8 mouse cellular contexts compared by ENCODE assay signal in the genomic region with DNA sequence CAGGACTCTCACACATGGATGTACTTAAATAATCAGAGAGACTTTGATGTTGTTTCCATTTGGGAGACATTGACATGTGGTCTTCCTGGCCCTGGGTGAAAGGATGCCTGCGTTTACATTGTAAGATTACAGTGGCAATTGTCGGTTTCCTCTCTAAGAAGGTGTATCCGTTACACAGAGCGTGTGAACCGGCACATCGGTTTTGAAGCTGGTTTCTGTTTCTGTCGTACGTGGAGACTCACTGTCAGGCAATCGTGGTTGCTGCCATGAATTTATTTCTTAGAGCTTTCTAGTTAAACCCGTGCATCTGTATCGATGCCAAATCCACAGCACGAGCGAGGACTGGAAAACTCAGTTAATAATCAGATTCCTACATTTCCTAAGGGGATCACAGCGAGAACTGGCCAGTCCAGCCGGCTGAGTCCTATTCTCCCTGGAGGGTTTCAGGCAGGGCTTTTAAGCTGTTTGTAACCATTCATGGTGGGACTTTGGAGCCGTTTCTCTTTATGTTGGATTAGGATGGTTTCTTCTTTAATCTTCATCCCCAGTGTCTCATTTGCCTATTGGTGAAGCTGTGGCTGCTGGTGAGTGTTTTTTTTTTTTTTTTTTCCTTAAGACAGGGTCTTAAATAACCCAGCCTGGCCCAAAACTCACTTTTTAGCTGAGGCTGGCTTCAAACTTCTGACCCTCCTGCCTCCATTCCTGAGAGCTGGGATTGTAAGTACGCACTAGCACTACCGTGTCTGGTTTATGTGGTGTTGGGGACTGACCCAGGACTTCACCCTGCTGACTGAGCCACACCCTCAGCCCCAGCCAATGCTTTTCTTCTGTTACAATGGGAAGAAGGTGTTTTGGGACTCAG. TPM values are rescaled to one million over a fixed set of nuclear protein-coding genes. Genes with fewer than 3 reads are reported as not detected.
DNase-seq lines count a peak whose midpoint lies in the region.

No protein-coding gene starts in this region.

- DNase-seq in adrenal gland, postnatal 14 days, result peak; percentile 14
- DNase-seq in adrenal gland, postnatal 36 days, result no peak
- DNase-seq in spleen, adult 12 weeks (ENCODE audit: low spot score), result peak; percentile 17
- DNase-seq in spleen, postnatal 4 days (ENCODE audit: low spot score in 2 of 2), result no peak
- peak; percentile 41 to 49 for DNase-seq in lung, postnatal 4 days
- no peak for DNase-seq in urinary bladder, postnatal 25 days (ENCODE audit: low spot score)
- DNase-seq in c-Kit-positive CD71-positive TER-119-positive erythroid progenitor cells, embryonic 14.5 days (ENCODE audit: low spot score), result no peak
- DNase-seq in embryo, embryonic 9.5 days (ENCODE audit: extremely low spot score), result no peak

RNA-seq across cellular contexts. Expression of a gene that starts 26.1 kb away (rescaled TPM):
- total RNA-seq in adrenal gland, postnatal 14 days (2021), result 12.5 and 13.8 TPM in 2 replicates
- 10 to 100 TPM in 1 of 2 experiments, 1 to 10 TPM in 1; 5.1 to 18.0 TPM for total RNA-seq in adrenal gland, postnatal 36 days (2021)

RNA-seq across cellular contexts. Expression of a gene that starts 31.2 kb away (rescaled TPM):
- 2.3 and 4.3 TPM in 2 replicates for total RNA-seq in adrenal gland, postnatal 14 days (2021)
- total RNA-seq in adrenal gland, postnatal 36 days (2021), result 1 to 10 TPM; 3.1 to 3.4 TPM

RNA-seq across cellular contexts. Expression of a gene that starts 31.3 kb away (rescaled TPM):
- total RNA-seq in adrenal gland, postnatal 14 days (2021), result 59.1 and 61.0 TPM in 2 replicates
- total RNA-seq in adrenal gland, postnatal 36 days (2021), result 10 to 100 TPM; 63.3 to 71.5 TPM

Comparison
In these comparisons a context has a peak if more than half of its experiments do, and no peak if none do; other contexts are left out.
1. DNase-seq: peak in adrenal gland, postnatal 14 days (single experiment), spleen, adult 12 weeks (single experiment) and lung, postnatal 4 days (2 of 2); none in adrenal gland, postnatal 36 days (0 of 2), spleen, postnatal 4 days (0 of 2), urinary bladder, postnatal 25 days (single experiment), c-Kit-positive CD71-positive TER-119-positive erythroid progenitor cells, embryonic 14.5 days (single experiment) and embryo, embryonic 9.5 days (single experiment).